Mouse (Mus musculus) cortical plate, adult 2 months (tissue): ENCODE measurements around the gene Hsf5. TPM values are rescaled to one million over a fixed set of nuclear protein-coding genes. Genes with fewer than 3 reads are reported as not detected.

Experiments
- H3K27ac ChIP-seq: fragments of 200-500 bp; 2 replicates; pipeline ENCODE4 v1.5.1; 2012; ENCODE audit warnings: low read length, control low read depth, inconsistent platforms; ENCODE audit not compliant: insufficient read depth
- H3K4me1 ChIP-seq: fragments of 200-500 bp; 2 replicates; pipeline ENCODE4 v1.6.1; 2011; ENCODE audit warnings: low read length; ENCODE audit not compliant: control insufficient read depth, insufficient read depth
- H3K4me3 ChIP-seq: fragments of 200-500 bp; 2 replicates; pipeline ENCODE4 v1.5.1; 2011; ENCODE audit warnings: mild to moderate bottlenecking, low read length, control low read depth; ENCODE audit not compliant: insufficient read depth
- CTCF ChIP-seq: fragments of 200-500 bp; IDR thresholded peaks from 2 replicates; pipeline ENCODE4 v1.5.1; 2011; ENCODE audit warnings: mild to moderate bottlenecking, control low read depth, low read length; ENCODE audit not compliant: insufficient read depth; ENCODE audit errors: extremely low read depth
- POLR2A ChIP-seq: fragments of 200-500 bp; IDR thresholded peaks from 2 replicates; pipeline ENCODE4 v1.6.1; 2011; ENCODE audit warnings: mild to moderate bottlenecking, low read length, control low read depth; ENCODE audit not compliant: insufficient read depth; ENCODE audit errors: extremely low read depth
- polyA plus RNA-seq: library from polyadenylated mRNA; depleted of rRNA; stranded (reverse); fragments of >200 nt; gene quantifications from 2 replicates; pipeline ENCODE4 v1.2.3, GENCODE M21; 2012

Gene Hsf5
- polyA plus RNA-seq, 1 experiment = 0.42 TPM

GRCm38 (mm10) chr11:87682096-87682495, 65.1 kb downstream of the Hsf5 start:
- no peaks in the 10 kb centered on the region for H3K4me1 ChIP-seq
- TF ChIP-seq CTCF (no peak), POLR2A (no peak)
- H3K27ac ChIP-seq = no peak overlapping the region
- no peak overlapping the region for H3K4me3 ChIP-seq

DNA sequence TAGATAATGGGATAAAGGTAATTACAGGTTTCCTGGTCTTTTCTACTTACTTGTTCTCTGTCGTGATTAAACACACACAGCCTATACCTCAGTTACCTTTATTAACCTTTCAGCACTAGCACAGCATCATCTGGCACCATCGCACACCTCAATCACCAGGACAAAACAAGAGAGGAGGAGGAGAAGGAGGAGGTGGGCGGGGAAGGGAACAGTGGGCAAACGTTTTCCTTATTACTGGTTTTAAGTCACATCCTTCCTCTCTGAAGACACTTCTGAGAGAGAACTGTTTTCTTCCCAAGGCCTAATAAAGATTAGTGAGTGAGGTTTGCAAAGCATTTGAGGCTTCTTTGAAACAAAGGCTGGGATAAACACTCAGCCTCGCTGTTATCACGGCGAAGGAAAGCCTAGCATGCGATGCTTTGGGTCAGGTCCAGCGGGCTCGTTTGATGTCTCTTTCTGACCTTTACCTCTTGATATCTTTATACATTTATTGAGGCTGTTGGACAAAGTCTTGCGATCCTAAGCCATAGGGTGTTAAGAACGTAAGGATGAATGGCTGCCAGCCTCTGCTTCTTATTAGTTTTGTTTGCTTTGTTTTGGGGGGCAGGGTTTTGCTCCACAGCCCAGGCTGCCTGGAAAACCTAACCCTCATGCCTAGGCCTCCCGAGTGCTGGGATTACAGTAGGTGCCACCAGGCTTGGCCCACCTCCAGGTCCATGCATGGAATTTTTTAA, 66.0 kb downstream of the Hsf5 start:
- Histone ChIP-seq H3K4me3 (no peak overlapping the region), H3K4me1 (no peaks in the 10 kb centered on the region), H3K27ac (no peak overlapping the region)
- TF ChIP-seq CTCF (no peak), POLR2A (no peak)

DNA sequence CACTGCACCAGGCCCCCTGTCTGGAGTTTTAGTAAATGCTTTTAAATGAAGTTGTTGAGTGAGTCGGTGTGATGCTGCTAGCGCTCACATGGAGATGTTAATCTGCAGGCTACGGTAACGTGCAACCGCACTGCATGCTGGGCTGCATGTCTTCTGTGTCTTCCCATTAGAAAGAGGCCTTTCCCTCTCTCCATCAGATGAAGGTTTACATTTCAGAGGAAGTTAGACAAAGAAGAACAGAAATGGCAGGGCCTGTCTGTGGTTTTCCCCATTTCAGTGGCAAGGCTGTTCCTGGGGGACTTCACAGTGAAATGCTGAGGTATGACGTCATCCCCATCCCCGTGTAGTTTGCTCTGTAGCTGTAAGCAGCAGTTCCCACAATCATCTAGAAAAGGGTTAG, 69.4 kb downstream of the Hsf5 start:
- no peak overlapping the region for H3K27ac ChIP-seq
- TF ChIP-seq POLR2A (no peak), CTCF (no peak)
- H3K4me1 ChIP-seq = no peaks in the 10 kb centered on the region
- no peak overlapping the region for H3K4me3 ChIP-seq

- H3K4me3 ChIP-seq = no peak overlapping the region
- no peak for TF ChIP-seq POLR2A
- no peak for TF ChIP-seq CTCF
- H3K4me1 ChIP-seq = no peaks in the 10 kb centered on the region
- H3K27ac ChIP-seq = no peak overlapping the region; the same call in 1 of the 2 replicates
Observed at GRCm38 (mm10) chr11:87687246-87688225, 70.6 kb downstream of the Hsf5 start.

- no peak overlapping the region for H3K27ac ChIP-seq
- no peaks in the 10 kb centered on the region for H3K4me1 ChIP-seq
- H3K4me3 ChIP-seq = no peak overlapping the region
- TF ChIP-seq CTCF = no peak
- no peak for TF ChIP-seq POLR2A
Observed at GRCm38 (mm10) chr11:87688478-87689203, 71.7 kb downstream of the Hsf5 start.

DNA sequence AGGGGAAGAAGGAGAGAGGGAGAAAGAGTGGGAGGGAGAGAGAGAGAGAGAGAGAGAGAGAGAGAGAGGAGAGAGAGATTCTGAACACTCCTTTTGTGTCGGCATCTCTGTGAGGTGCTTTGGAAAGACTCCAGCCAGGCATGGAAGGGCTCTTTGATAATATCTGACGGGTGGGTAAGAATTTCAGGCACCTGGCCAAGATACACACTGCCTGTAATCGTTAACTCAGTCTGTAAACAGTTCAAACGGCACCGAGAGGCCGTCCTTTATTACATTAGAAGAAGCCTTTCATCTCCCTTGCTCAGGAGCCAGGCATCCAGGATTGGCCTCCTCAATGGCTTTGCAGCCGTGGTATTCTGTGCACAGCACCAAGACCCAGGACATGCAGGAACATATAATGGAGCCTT, 72.4 kb downstream of the Hsf5 start:
- TF ChIP-seq POLR2A (no peak), CTCF (no peak)
- no peaks in the 10 kb centered on the region for H3K4me1 ChIP-seq
- no peak overlapping the region for H3K27ac ChIP-seq
- no peak overlapping the region for H3K4me3 ChIP-seq

DNA sequence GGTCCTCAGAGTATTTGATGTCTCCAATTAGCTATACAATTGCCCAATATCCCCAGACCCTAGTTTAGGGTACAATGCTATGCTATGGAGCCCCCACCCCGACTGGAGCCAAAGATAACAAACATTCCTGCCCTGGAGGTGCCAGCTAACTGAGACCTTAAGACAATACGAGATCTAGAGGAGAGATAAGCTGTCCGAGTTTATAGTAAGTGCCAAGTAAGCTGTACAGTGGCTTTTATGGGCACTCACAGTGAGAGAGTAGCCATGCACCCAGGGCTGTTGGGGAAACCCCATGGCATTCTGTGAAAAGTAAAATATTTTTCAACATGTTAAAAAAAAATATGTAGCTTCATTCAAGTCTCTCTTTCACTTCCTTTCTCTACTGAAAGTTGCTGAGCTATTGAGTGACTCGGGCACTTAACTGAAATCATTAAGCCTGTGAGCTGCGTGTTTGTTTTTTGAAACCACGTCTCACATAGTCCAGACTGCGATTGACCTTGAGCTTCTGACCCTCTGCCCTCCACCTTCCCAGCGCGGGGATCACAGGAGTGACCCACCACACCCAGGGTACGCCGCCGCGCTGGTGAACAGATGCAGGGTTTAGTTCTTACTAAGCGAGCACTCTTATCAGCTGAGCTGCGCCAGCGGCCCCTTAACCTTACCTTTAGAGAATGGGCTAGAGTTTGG, 73.2 kb downstream of the Hsf5 start:
- Histone ChIP-seq H3K4me1 (no peaks in the 10 kb centered on the region), H3K4me3 (no peak overlapping the region), H3K27ac (no peak overlapping the region)
- TF ChIP-seq POLR2A = no peak
- no peak for TF ChIP-seq CTCF

DNA sequence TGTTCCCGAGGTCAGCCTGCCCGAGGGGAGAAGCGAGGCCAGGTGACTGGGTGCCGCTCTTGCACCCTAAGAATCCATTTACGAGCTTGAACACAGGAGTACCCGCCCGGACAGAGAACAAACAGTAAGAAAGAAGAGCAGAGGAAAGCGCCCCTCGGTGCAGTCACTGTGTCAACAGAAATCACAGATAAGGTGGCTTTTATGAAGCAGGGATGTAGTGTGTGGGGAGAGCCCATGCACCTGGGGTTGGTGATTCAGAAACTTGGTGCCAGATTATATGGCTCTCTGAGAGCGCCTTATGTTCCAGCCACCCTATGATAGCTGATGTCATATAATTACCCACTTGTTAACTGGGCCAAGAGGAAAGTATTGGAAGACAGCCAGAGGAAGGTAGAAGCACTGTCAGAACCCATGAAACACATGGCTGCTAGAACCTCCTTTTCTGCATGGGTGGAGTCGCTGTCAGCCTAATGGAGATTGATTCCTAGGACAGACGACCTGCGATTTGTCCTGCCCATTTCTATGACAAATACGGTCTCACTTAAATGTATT, 80.2 kb downstream of the Hsf5 start:
- TF ChIP-seq POLR2A = no peak
- no peak for TF ChIP-seq CTCF
- H3K4me3 ChIP-seq = no peak overlapping the region
- H3K4me1 ChIP-seq = no peaks in the 10 kb centered on the region
- no peak overlapping the region for H3K27ac ChIP-seq
